Mouse (Mus musculus) hindbrain, embryonic 15.5 days (tissue): Measurements from ENCODE around the gene Ihh. TPM values are rescaled to one million over a fixed set of nuclear protein-coding genes. Genes with fewer than 3 reads are reported as not detected.
A peak's percentile ranks its signal among the peaks of the same experiment; 100 is the strongest.

Experiments used
- ATAC-seq: fragments of 200-750 bp; cut with Nextera tagmentation; 2 replicates; pipeline ENCODE4 v1.8.0; 2017; ENCODE audit warnings: low read depth, moderate number of reproducible peaks, moderate TSS enrichment; ENCODE audit not compliant: low FRiP score
- H3K27ac ChIP-seq: fragments of 300-500 bp; sonication (generic); replicated peaks from 2 replicates; pipeline ENCODE4 v1.5.1; 2015; ENCODE audit warnings: mild to moderate bottlenecking, inconsistent platforms
- H3K27me3 ChIP-seq: fragments of 300-500 bp; sonication (generic); 2 replicates; pipeline ENCODE4 v1.6.1; 2015; ENCODE audit warnings: control low read depth, inconsistent platforms
- H3K36me3 ChIP-seq: fragments of 300-500 bp; sonication (generic); 2 replicates; pipeline ENCODE4 v1.6.1; 2015; ENCODE audit warnings: control low read depth, inconsistent platforms
- H3K4me1 ChIP-seq: fragments of 300-500 bp; sonication (generic); replicated peaks from 2 replicates; pipeline ENCODE4 v1.6.1; 2015; ENCODE audit warnings: control low read depth, inconsistent platforms
- H3K4me2 ChIP-seq: fragments of 300-500 bp; sonication (generic); 2 replicates; pipeline ENCODE4 v1.6.1; 2015; ENCODE audit warnings: moderate library complexity, mild to moderate bottlenecking, inconsistent platforms
- H3K4me3 ChIP-seq: fragments of 300-500 bp; sonication (generic); 2 replicates; pipeline ENCODE4 v1.5.1; 2015; ENCODE audit warnings: mild to moderate bottlenecking, inconsistent platforms
- H3K9ac ChIP-seq: fragments of 300-500 bp; sonication (generic); 2 replicates; pipeline ENCODE4 v1.6.1; 2015; ENCODE audit warnings: inconsistent platforms
- H3K9me3 ChIP-seq: fragments of 300-500 bp; sonication (generic); 2 replicates; pipeline ENCODE4 v1.6.1; 2016; ENCODE audit warnings: control low read depth, inconsistent platforms
- WGBS: fragments of 180-500 bp; shearing (Covaris S2); methylation state at CpG from one replicate; pipeline ENCODE4 v1.1.7; 2015; 5-methylcytosine and 5-hydroxymethylcytosine counted together
- microRNA counts: library from miRNA; unstranded; fragments of <30 nt; microRNA quantifications from one replicate; lab custom pipeline; 2016
- microRNA-seq: library from miRNA; unstranded; fragments of <30 nt; microRNA quantifications from one replicate; pipeline ENCODE4, GENCODE M21; 2016
- polyA plus RNA-seq: library from polyadenylated mRNA; unstranded; fragments of >200 nt; fragmentation: Nextera tagmentation; extraction: Ambion mirVana; gene quantifications from 2 replicates; pipeline ENCODE4 v1.2.1, GENCODE M21; 2015

Ihh gene
- polyA plus RNA-seq, 1 experiment from 2014 or later = 0.16 TPM

GRCm38 (mm10) chr1:74897976-74898375, 53.5 kb downstream of the Ihh start:
- no peak overlapping the region for H3K4me2 ChIP-seq
- no peak for ATAC-seq
- no peak overlapping the region for H3K27ac ChIP-seq
- no peaks in the 10 kb centered on the region for H3K36me3 ChIP-seq
- 6% methylated on average over 7 of the region's 7 CpGs for WGBS
- no peaks in the 10 kb centered on the region for H3K9me3 ChIP-seq
- H3K4me1 ChIP-seq = peaks cover 16% of the 10 kb centered on the region
- H3K4me3 ChIP-seq = no peak overlapping the region
- no peak overlapping the region for H3K9ac ChIP-seq
- H3K27me3 ChIP-seq = peaks cover 86% of the 10 kb centered on the region

MicroRNAs encoded within 50 kb of the gene (microRNA counts, 519-probe panel; counts per million panel counts)
- 2,114 counts per million, percentile 21 among the panel's probes with 10 or more counts for microRNA mmu-miR-375 (lab: Ali Mortazavi, UCI)

Small RNA genes lying within 50 kb of the gene (microRNA-seq; reads per million reads assigned to microRNA genes)
- 707 reads per million, percentile 75 among the genes with 10 or more reads in this experiment for gene Mir375

Other genes starting within 250 kb of the Ihh start
- 3.3 TPM in 2 replicates for gene Cyp27a1, start 238.1 kb downstream of the Ihh start, polyA plus RNA-seq
- gene Prkag3, start 202.5 kb downstream of the Ihh start, polyA plus RNA-seq = not detected in 2 replicates
- 4.7 and 7.0 TPM in 2 replicates for gene Wnt6, start 179.8 kb downstream of the Ihh start, polyA plus RNA-seq
- gene Wnt10a, start 160.2 kb downstream of the Ihh start, polyA plus RNA-seq = 0.57 and 0.69 TPM in 2 replicates
- 11.1 and 12.4 TPM in 2 replicates for gene Cdk5r2, start 96.7 kb downstream of the Ihh start, polyA plus RNA-seq
- 3.5 and 5.0 TPM in 2 replicates for gene Fev, start 66.3 kb downstream of the Ihh start, polyA plus RNA-seq
- gene Cryba2, start 58.5 kb downstream of the Ihh start, polyA plus RNA-seq = 1.8 and 2.9 TPM in 2 replicates
- gene Cfap65, start 16.1 kb downstream of the Ihh start, polyA plus RNA-seq = 0.83 and 1.2 TPM in 2 replicates
- 6.8 and 6.9 TPM in 2 replicates for gene Nhej1, start 173.5 kb upstream of the Ihh start, polyA plus RNA-seq
- not detected in 2 replicates for gene Slc23a3, start 182.2 kb upstream of the Ihh start, polyA plus RNA-seq
- 48.2 and 52.3 TPM in 2 replicates for gene Cnppd1, start 191.0 kb upstream of the Ihh start, polyA plus RNA-seq
- gene Retreg2, start 191.1 kb upstream of the Ihh start, polyA plus RNA-seq = 134 and 146 TPM in 2 replicates
- 40.1 and 40.2 TPM in 2 replicates for gene Zfand2b, start 217.0 kb upstream of the Ihh start, polyA plus RNA-seq
- gene Abcb6, start 228.7 kb upstream of the Ihh start, polyA plus RNA-seq = 45.1 and 48.4 TPM in 2 replicates
- gene Ankzf1, start 240.5 kb upstream of the Ihh start, polyA plus RNA-seq = 23.2 and 24.2 TPM in 2 replicates
- gene Atg9a, start 240.5 kb upstream of the Ihh start, polyA plus RNA-seq = 57.5 and 66.3 TPM in 2 replicates